Comparison of ENCODE assay signal across 18 mouse cellular contexts in the genomic region with DNA sequence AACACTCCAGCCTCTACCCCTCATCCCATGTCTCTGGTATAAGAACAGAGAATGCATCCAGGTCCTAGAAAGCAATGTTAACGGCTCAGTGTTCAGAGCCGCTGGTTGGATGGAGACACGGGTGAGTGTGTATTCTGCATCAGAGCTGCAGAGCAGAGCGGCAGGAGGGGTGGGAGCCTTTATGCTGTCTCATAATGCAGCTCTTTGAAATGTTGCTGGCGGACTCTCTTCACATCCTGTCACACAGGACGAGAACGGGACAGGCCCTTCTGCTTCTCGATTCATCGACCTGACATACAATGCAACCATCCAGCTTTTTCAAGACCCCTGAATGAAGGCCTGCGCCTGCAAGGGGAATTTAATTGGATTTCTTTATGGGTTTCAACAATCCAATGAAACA.
DNase-seq lines count a peak whose midpoint lies in the region; ATAC-seq lines count a peak whose summit lies in the region.
"Had no signal": no experiment of that assay in that cellular context is flagged by ENCODE, and none has a peak within 500 bp of the region (broad histone marks: within the 10 kb centered on the region; RNA-seq: fewer than 3 reads in every experiment).

No protein-coding gene starts in this region.

- H3K36me3 ChIP-seq in embryonic facial prominence, embryonic 11.5 days (replicated peaks; ENCODE audit: control insufficient read depth, insufficient read depth, low read depth, low read length) = no peaks in the 10 kb centered on the region
- no peaks in the 10 kb centered on the region for H3K36me3 ChIP-seq in hindbrain, embryonic 12.5 days
- H3K36me3 ChIP-seq in midbrain, embryonic 12.5 days = no peaks in the 10 kb centered on the region
- H3K36me3 ChIP-seq in intestine, embryonic 15.5 days = no peaks in the 10 kb centered on the region
- H3K36me3 ChIP-seq: heart, embryonic 12.5 days; lung, embryonic 15.5 days; neural tube, embryonic 12.5 days had no signal

- no peak overlapping the region for H3K4me2 ChIP-seq in embryonic facial prominence, embryonic 11.5 days (ENCODE audit: low read depth, low read length)
- H3K4me2 ChIP-seq in hindbrain, embryonic 12.5 days (replicated peaks) = no peak overlapping the region
- H3K4me2 ChIP-seq in midbrain, embryonic 12.5 days (replicated peaks) = no peak overlapping the region
- H3K4me2 ChIP-seq in intestine, embryonic 15.5 days (replicated peaks) = no peak overlapping the region
- H3K4me2 ChIP-seq: heart, embryonic 12.5 days; lung, embryonic 15.5 days; neural tube, embryonic 12.5 days had no signal

- WGBS in embryonic facial prominence, embryonic 11.5 days = 51% methylated on average over 10 of the region's 10 CpGs
- WGBS in hindbrain, embryonic 12.5 days = 33% methylated on average over 10 of the region's 10 CpGs
- 30% methylated on average over 10 of the region's 10 CpGs for WGBS in midbrain, embryonic 12.5 days
- 71% methylated on average over 10 of the region's 10 CpGs for WGBS in intestine, embryonic 15.5 days

- no peak overlapping the region for H3K4me3 ChIP-seq in embryonic facial prominence, embryonic 11.5 days (ENCODE audit: low read depth, low read length)
- no peak overlapping the region for H3K4me3 ChIP-seq in hindbrain, embryonic 12.5 days
- no peak overlapping the region for H3K4me3 ChIP-seq in midbrain, embryonic 12.5 days
- H3K4me3 ChIP-seq in intestine, embryonic 15.5 days (replicated peaks) = no peak overlapping the region
- H3K4me3 ChIP-seq: heart, embryonic 12.5 days; lung, embryonic 15.5 days; megakaryocyte, embryonic 14.5 days; neural tube, embryonic 12.5 days had no signal

- H3K4me1 ChIP-seq in embryonic facial prominence, embryonic 11.5 days (ENCODE audit: control insufficient read depth, insufficient read depth, low read length) = no peaks in the 10 kb centered on the region
- H3K4me1 ChIP-seq in hindbrain, embryonic 12.5 days = peaks cover 5% of the 10 kb centered on the region
- peaks cover 29% of the 10 kb centered on the region for H3K4me1 ChIP-seq in midbrain, embryonic 12.5 days
- no peaks in the 10 kb centered on the region for H3K4me1 ChIP-seq in intestine, embryonic 15.5 days (replicated peaks)
- H3K4me1 ChIP-seq: lung, embryonic 15.5 days; megakaryocyte, embryonic 14.5 days; neural tube, embryonic 12.5 days had no signal

- H3K9me3 ChIP-seq in embryonic facial prominence, embryonic 11.5 days (replicated peaks; ENCODE audit: control insufficient read depth, low read length) = no peaks in the 10 kb centered on the region
- H3K9me3 ChIP-seq in hindbrain, embryonic 12.5 days (replicated peaks) = no peaks in the 10 kb centered on the region
- H3K9me3 ChIP-seq in midbrain, embryonic 12.5 days = no peaks in the 10 kb centered on the region
- H3K9me3 ChIP-seq in intestine, embryonic 15.5 days = no peaks in the 10 kb centered on the region
- H3K9me3 ChIP-seq: heart, embryonic 12.5 days; lung, embryonic 15.5 days; neural tube, embryonic 12.5 days had no signal

- no peaks in the 10 kb centered on the region for H3K27me3 ChIP-seq in embryonic facial prominence, embryonic 11.5 days (ENCODE audit: control insufficient read depth, insufficient read depth, low read length)
- H3K27me3 ChIP-seq in hindbrain, embryonic 12.5 days = no peaks in the 10 kb centered on the region
- peaks cover 12% of the 10 kb centered on the region for H3K27me3 ChIP-seq in midbrain, embryonic 12.5 days
- no peaks in the 10 kb centered on the region for H3K27me3 ChIP-seq in intestine, embryonic 15.5 days (replicated peaks)
- H3K27me3 ChIP-seq: heart, embryonic 12.5 days; lung, embryonic 15.5 days; neural tube, embryonic 12.5 days had no signal

- peak; percentile 70; the same call in 1 of the 2 replicates for ATAC-seq in embryonic facial prominence, embryonic 11.5 days (replicated peaks; ENCODE audit: insufficient number of reproducible peaks, low FRiP score, low TSS enrichment, low read depth)
- peak; percentile 62 for ATAC-seq in hindbrain, embryonic 12.5 days (ENCODE audit: low FRiP score)
- peak; percentile 83 for ATAC-seq in midbrain, embryonic 12.5 days (ENCODE audit: low FRiP score, low read depth)
- ATAC-seq in intestine, embryonic 15.5 days = no peak
- ATAC-seq: activated CD4-positive, CD25-positive, alpha-beta regulatory T cell, adult 4 months; CD4-positive, CD25-positive, alpha-beta regulatory T cell, adult 4 months; inflammation-experienced regulatory T-cells, adult 6 months had no signal

- no peak overlapping the region for H3K9ac ChIP-seq in embryonic facial prominence, embryonic 11.5 days (replicated peaks; ENCODE audit: low read length)
- H3K9ac ChIP-seq in hindbrain, embryonic 12.5 days = no peak overlapping the region
- 0 out of 2 replicates have a peak overlapping the region, but pooled peaks have one; percentile 24 for H3K9ac ChIP-seq in midbrain, embryonic 12.5 days (replicated peaks)
- H3K9ac ChIP-seq in intestine, embryonic 15.5 days = no peak overlapping the region
- H3K9ac ChIP-seq: heart, embryonic 12.5 days; lung, embryonic 15.5 days; neural tube, embryonic 12.5 days had no signal

- peak; percentile 6 for DNase-seq in brain, adult 2 months (ENCODE audit: low read depth, low spot score)
- peak; percentile 13 for DNase-seq in embryonic facial prominence, embryonic 11.5 days (ENCODE audit: low spot score)
- no peak for DNase-seq in kidney, postnatal 10 days
- no peak for DNase-seq in layer of hippocampus, adult 11-12 months (ENCODE audit: low spot score)
- DNase-seq: cerebellum, adult 9-11 months; gastrocnemius, postnatal 25 days; kidney, postnatal 14 days; layer of hippocampus, postnatal 36 days had no signal

- H3K27ac ChIP-seq in embryonic facial prominence, embryonic 11.5 days (replicated peaks; ENCODE audit: low read depth, low read length) = no peak overlapping the region
- no peak overlapping the region for H3K27ac ChIP-seq in hindbrain, embryonic 12.5 days
- no peak overlapping the region for H3K27ac ChIP-seq in midbrain, embryonic 12.5 days (replicated peaks)
- H3K27ac ChIP-seq in intestine, embryonic 15.5 days = no peak overlapping the region
- H3K27ac ChIP-seq: lung, embryonic 15.5 days; neural tube, embryonic 12.5 days had no signal

Comparison
In these comparisons a context has a peak if more than half of its experiments do, and no peak if none do; other contexts are left out.
1. DNase-seq: peak in brain, adult 2 months (single experiment) and embryonic facial prominence, embryonic 11.5 days (single experiment); none in kidney, postnatal 10 days (single experiment) and layer of hippocampus, adult 11-12 months (single experiment).